Mouse (Mus musculus): ENCODE measurements around the gene Vcp.

DNA sequence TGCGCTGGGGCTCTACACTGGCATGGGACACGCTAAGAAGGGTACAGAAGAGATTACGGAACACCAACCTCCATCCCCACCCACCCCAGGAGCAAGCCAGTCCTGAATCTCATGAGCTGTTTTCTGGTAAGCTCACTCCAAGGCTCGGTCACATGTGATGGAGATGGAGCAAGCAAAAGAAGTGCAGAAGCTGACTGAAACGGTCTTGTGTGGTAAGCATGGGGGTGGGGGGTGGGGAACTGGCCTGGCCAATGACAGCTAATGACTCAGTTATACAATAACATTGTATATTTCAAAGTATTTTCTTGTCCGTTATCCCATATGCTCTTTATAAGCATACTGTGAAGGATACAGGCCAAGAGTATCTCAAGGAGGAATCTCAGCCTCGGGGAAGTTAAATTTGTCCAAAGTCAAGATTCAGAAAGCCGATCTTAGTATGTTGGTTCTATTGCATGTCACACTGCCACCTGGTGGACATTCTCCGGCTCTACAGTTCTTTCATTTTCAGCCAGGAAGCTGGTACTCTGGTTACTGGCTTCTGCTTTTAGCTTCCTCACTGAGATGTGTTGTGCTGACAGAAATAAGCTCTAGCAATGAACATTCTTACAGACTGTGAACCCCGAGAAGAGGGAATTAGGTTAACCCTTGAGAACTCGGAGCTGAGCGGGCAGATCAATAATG is 35.1 kb downstream of the Vcp start:
- TF ChIP-seq CTCF (IDR thresholded peaks at IDR 0.05; ENCODE audit: borderline replicate concordance, insufficient read depth, low read length): no peak
- no peak for TF ChIP-seq POLR2A (IDR thresholded peaks at IDR 0.05; ENCODE audit: low read depth, low read length)
